Mouse (Mus musculus): ENCODE measurements at regions not wholly inside any gene's neighbourhood (a gene's known extent, or its start where the extent isn't known, plus 50 kb on each side); places are given as distances from the start of the nearest gene placed in this dataset.

- no peak for DNase-seq (ENCODE audit: low read depth, low spot score)
These were observed 147.8 kb upstream of the Defb41 start for GRCm38 (mm10) chr1:18412746-18413145.

GRCm38 (mm10) chr1:18389591-18389990 lies 124.7 kb upstream of the Defb41 start:
- DNase-seq (ENCODE audit: low read depth, low spot score) = no peak

GRCm38 (mm10) chr1:18384079-18384478 lies 119.1 kb upstream of the Defb41 start:
- no peak for DNase-seq (ENCODE audit: low read depth, low spot score)

- peak; percentile 7 for DNase-seq (ENCODE audit: low read depth, low spot score)
These were observed 95.2 kb upstream of the Defb41 start for GRCm38 (mm10) chr1:18359951-18360731.

- DNase-seq (ENCODE audit: low read depth, low spot score) = no peak
These were observed 73.9 kb upstream of the Defb41 start for GRCm38 (mm10) chr1:18338871-18339270.
